Mouse (Mus musculus): ENCODE results near the gene Tph1. TPM values are rescaled to one million over a fixed set of nuclear protein-coding genes. Genes with fewer than 3 reads are reported as not detected.

The Tph1 gene
- polyA plus RNA-seq, 1 experiment from 2014 or later: not detected

- no peaks in the 10 kb centered on the region for H3K9me3 ChIP-seq (replicated peaks; ENCODE audit: control insufficient read depth, low read length)
- peaks cover 10% of the 10 kb centered on the region; the same call in 1 of the 2 replicates for H3K4me1 ChIP-seq (ENCODE audit: control insufficient read depth, insufficient read depth, low read length)
- H3K27ac ChIP-seq (ENCODE audit: low read depth, low read length): no peak overlapping the region
- H3K4me3 ChIP-seq (ENCODE audit: low read depth, low read length): no peak overlapping the region
- H3K36me3 ChIP-seq (ENCODE audit: control insufficient read depth, insufficient read depth, low read length): no peaks in the 10 kb centered on the region
- H3K9ac ChIP-seq (ENCODE audit: low read depth, low read length): no peak overlapping the region
- H3K27me3 ChIP-seq (ENCODE audit: control insufficient read depth, insufficient read depth, low read length): no peaks in the 10 kb centered on the region
- H3K4me2 ChIP-seq: no peak overlapping the region
- 61% methylated on average over 5 of the region's 5 CpGs for WGBS (ENCODE audit: insufficient replicate concordance)
- ATAC-seq (replicated peaks; ENCODE audit: insufficient number of reproducible peaks, low FRiP score, low TSS enrichment): no peak
Observed at GRCm38 (mm10) chr7:46601097-46601496, 71.2 kb downstream of the Tph1 start.

- WGBS (ENCODE audit: insufficient replicate concordance): 87% methylated on average over 2 of the region's 2 CpGs
- Histone ChIP-seq H3K9ac (ENCODE audit: low read depth, low read length) (no peak overlapping the region), H3K4me1 (ENCODE audit: control insufficient read depth, insufficient read depth, low read length) (0 out of 2 replicates have a peak, but pooled peaks cover 2% of the 10 kb centered on the region), H3K36me3 (ENCODE audit: control insufficient read depth, insufficient read depth, low read length) (no peaks in the 10 kb centered on the region), H3K9me3 (replicated peaks; ENCODE audit: control insufficient read depth, low read length) (no peaks in the 10 kb centered on the region), H3K27ac (ENCODE audit: low read depth, low read length) (no peak overlapping the region), H3K4me3 (ENCODE audit: low read depth, low read length) (no peak overlapping the region), H3K4me2 (no peak overlapping the region), H3K27me3 (ENCODE audit: control insufficient read depth, insufficient read depth, low read length) (no peaks in the 10 kb centered on the region)
- no peak for ATAC-seq (replicated peaks; ENCODE audit: insufficient number of reproducible peaks, low FRiP score, low TSS enrichment)
Observed at GRCm38 (mm10) chr7:46597006-46597405, 75.3 kb downstream of the Tph1 start.

Other genes starting within 250 kb of the Tph1 start
- gene Sergef, start 32.7 kb downstream of the Tph1 start, polyA plus RNA-seq (2014; fragmentation: Nextera tagmentation; extraction: Ambion mirVana): 10.7 and 11.6 TPM in 2 replicates
- 17.8 and 18.9 TPM in 2 replicates for gene Saal1, start 38.1 kb upstream of the Tph1 start, polyA plus RNA-seq (2014; fragmentation: Nextera tagmentation; extraction: Ambion mirVana)
- gene Saa3, start 43.2 kb upstream of the Tph1 start, polyA plus RNA-seq (2014; fragmentation: Nextera tagmentation; extraction: Ambion mirVana): not detected in 2 replicates
- 0.19 TPM in 1 of 2 replicates, not detected in the other for gene Saa4, start 60.1 kb upstream of the Tph1 start, polyA plus RNA-seq (2014; fragmentation: Nextera tagmentation; extraction: Ambion mirVana)
- 0.47 TPM in 1 of 2 replicates, not detected in the other for gene Saa1, start 70.4 kb upstream of the Tph1 start, polyA plus RNA-seq (2014; fragmentation: Nextera tagmentation; extraction: Ambion mirVana)
- 1.1 TPM in 1 of 2 replicates, not detected in the other for gene Saa2, start 79.3 kb upstream of the Tph1 start, polyA plus RNA-seq (2014; fragmentation: Nextera tagmentation; extraction: Ambion mirVana)
- gene Hps5, start 123.5 kb upstream of the Tph1 start, polyA plus RNA-seq (2014; fragmentation: Nextera tagmentation; extraction: Ambion mirVana): 11.8 and 12.7 TPM in 2 replicates
- 34.9 and 41.1 TPM in 2 replicates for gene Gtf2h1, start 123.6 kb upstream of the Tph1 start, polyA plus RNA-seq (2014; fragmentation: Nextera tagmentation; extraction: Ambion mirVana)
- 3,042 and 3,490 TPM in 2 replicates for gene Ldha, start 168.9 kb upstream of the Tph1 start, polyA plus RNA-seq (2014; fragmentation: Nextera tagmentation; extraction: Ambion mirVana)
- gene Ldhc, start 188.7 kb upstream of the Tph1 start, polyA plus RNA-seq (2014; fragmentation: Nextera tagmentation; extraction: Ambion mirVana): not detected in 2 replicates
- gene Tsg101, start 247.4 kb upstream of the Tph1 start, polyA plus RNA-seq (2014; fragmentation: Nextera tagmentation; extraction: Ambion mirVana): 199 and 205 TPM in 2 replicates